Mouse (Mus musculus) hindbrain, embryonic 15.5 days (tissue): ENCODE results near the gene Rmi1. TPM values are rescaled to one million over a fixed set of nuclear protein-coding genes. Genes with fewer than 3 reads are reported as not detected.
A peak's percentile ranks its signal among the peaks of the same experiment; 100 is the strongest.
"Not testable (repeated sequence)": the region's sequence is repeated elsewhere in the genome, so short reads cannot be mapped to it uniquely, and the experiment has no call there.

Experiments
- ATAC-seq: fragments of 200-750 bp; cut with Nextera tagmentation; 2 replicates; pipeline ENCODE4 v1.8.0; 2017; ENCODE audit warnings: low read depth, moderate number of reproducible peaks, moderate TSS enrichment; ENCODE audit not compliant: low FRiP score
- H3K27ac ChIP-seq: fragments of 300-500 bp; sonication (generic); replicated peaks from 2 replicates; pipeline ENCODE4 v1.5.1; 2015; ENCODE audit warnings: mild to moderate bottlenecking, inconsistent platforms
- H3K27me3 ChIP-seq: fragments of 300-500 bp; sonication (generic); 2 replicates; pipeline ENCODE4 v1.6.1; 2015; ENCODE audit warnings: control low read depth, inconsistent platforms
- H3K36me3 ChIP-seq: fragments of 300-500 bp; sonication (generic); 2 replicates; pipeline ENCODE4 v1.6.1; 2015; ENCODE audit warnings: control low read depth, inconsistent platforms
- H3K4me1 ChIP-seq: fragments of 300-500 bp; sonication (generic); replicated peaks from 2 replicates; pipeline ENCODE4 v1.6.1; 2015; ENCODE audit warnings: control low read depth, inconsistent platforms
- H3K4me2 ChIP-seq: fragments of 300-500 bp; sonication (generic); 2 replicates; pipeline ENCODE4 v1.6.1; 2015; ENCODE audit warnings: moderate library complexity, mild to moderate bottlenecking, inconsistent platforms
- H3K4me3 ChIP-seq: fragments of 300-500 bp; sonication (generic); 2 replicates; pipeline ENCODE4 v1.5.1; 2015; ENCODE audit warnings: mild to moderate bottlenecking, inconsistent platforms
- H3K9ac ChIP-seq: fragments of 300-500 bp; sonication (generic); 2 replicates; pipeline ENCODE4 v1.6.1; 2015; ENCODE audit warnings: inconsistent platforms
- H3K9me3 ChIP-seq: fragments of 300-500 bp; sonication (generic); 2 replicates; pipeline ENCODE4 v1.6.1; 2016; ENCODE audit warnings: control low read depth, inconsistent platforms
- WGBS: fragments of 180-500 bp; shearing (Covaris S2); methylation state at CpG from one replicate; pipeline ENCODE4 v1.1.7; 2015; 5-methylcytosine and 5-hydroxymethylcytosine counted together
- polyA plus RNA-seq: library from polyadenylated mRNA; unstranded; fragments of >200 nt; fragmentation: Nextera tagmentation; extraction: Ambion mirVana; gene quantifications from 2 replicates; pipeline ENCODE4 v1.2.1, GENCODE M21; 2015

Gene Rmi1
- polyA plus RNA-seq: 21.8 and 21.9 TPM in 2 replicates

GRCm38 (mm10) chr13:58402003-58402743 lies at the start of gene Rmi1:
TSS of gene Rmi1 (plus strand) at chr13:58402248.
- WGBS: under 1% methylated on average over 91 of the region's 91 CpGs
- ATAC-seq: peak; percentile 97
- Histone ChIP-seq H3K36me3 (peaks cover 16% of the 10 kb centered on the region), H3K4me3 (peak within 1 kb of the TSS; percentile 94), H3K4me1 (peaks cover 19% of the 10 kb centered on the region), H3K27me3 (no peaks in the 10 kb centered on the region), H3K9me3 (no peaks in the 10 kb centered on the region), H3K9ac (peak within 1 kb of the TSS; percentile 100), H3K4me2 (peak within 1 kb of the TSS; percentile 87), H3K27ac (peak within 1 kb of the TSS; percentile 100)

GRCm38 (mm10) chr13:58352996-58353395 lies 49.1 kb upstream of the Rmi1 start:
- no peaks in the 10 kb centered on the region for H3K4me1 ChIP-seq
- no peaks in the 10 kb centered on the region for H3K27me3 ChIP-seq
- no peak overlapping the region for H3K4me2 ChIP-seq
- no peak overlapping the region for H3K4me3 ChIP-seq
- no peak overlapping the region for H3K9ac ChIP-seq
- no peaks in the 10 kb centered on the region for H3K36me3 ChIP-seq
- H3K27ac ChIP-seq: no peak overlapping the region
- ATAC-seq: no peak
- H3K9me3 ChIP-seq: no peaks in the 10 kb centered on the region

GRCm38 (mm10) chr13:58358629-58359303 lies 43.3 kb upstream of the Rmi1 start, which contains the start of gene Kif27:
TSS of gene Kif27 (minus strand) at chr13:58359122.
- under 1% methylated on average over 68 of the region's 85 CpGs for WGBS
- Histone ChIP-seq H3K4me3 (peak within 1 kb of the TSS; percentile 77), H3K4me2 (peak within 1 kb of the TSS; percentile 96), H3K27ac (peak within 1 kb of the TSS; percentile 62), H3K9ac (peak within 1 kb of the TSS; percentile 62), H3K4me1 (0 out of 2 replicates have a peak, but pooled peaks cover 3% of the 10 kb centered on the region), H3K27me3 (no peaks in the 10 kb centered on the region), H3K9me3 (no peaks in the 10 kb centered on the region), H3K36me3 (no peaks in the 10 kb centered on the region)
- ATAC-seq: peak; percentile 98

GRCm38 (mm10) chr13:58359304-58359653 lies 42.8 kb upstream of the Rmi1 start:
- H3K27ac ChIP-seq: peak overlapping the region; percentile 14; the same call in 1 of the 2 replicates

GRCm38 (mm10) chr13:58364353-58365175 lies 37.5 kb upstream of the Rmi1 start:
- no peak overlapping the region for H3K9ac ChIP-seq
- ATAC-seq: no peak
- WGBS: 87% methylated on average over 8 of the region's 8 CpGs

More at GRCm38 (mm10) chr13:58359304-58359653, 42.8 kb upstream of the Rmi1 start:
- H3K27me3 ChIP-seq: no peaks in the 10 kb centered on the region
- 0 out of 2 replicates have a peak overlapping the region, but pooled peaks have one; percentile 19 for H3K9ac ChIP-seq
- peak overlapping the region; percentile 96 for H3K4me2 ChIP-seq
- WGBS: 2% methylated on average over 7 of the region's 7 CpGs
- peak; percentile 88; the same call in 1 of the 2 replicates for ATAC-seq
- no peaks in the 10 kb centered on the region for H3K9me3 ChIP-seq
- peak overlapping the region; percentile 77 for H3K4me3 ChIP-seq
- H3K36me3 ChIP-seq: no peaks in the 10 kb centered on the region
- H3K4me1 ChIP-seq: 0 out of 2 replicates have a peak, but pooled peaks cover 3% of the 10 kb centered on the region

GRCm38 (mm10) chr13:58365179-58365578 lies 36.9 kb upstream of the Rmi1 start:
- not testable (repeated sequence) for H3K27me3 ChIP-seq, H3K9ac ChIP-seq, H3K36me3 ChIP-seq, H3K27ac ChIP-seq, H3K4me2 ChIP-seq, ATAC-seq, H3K4me1 ChIP-seq, H3K4me3 ChIP-seq, H3K9me3 ChIP-seq
- 80% methylated on average over 8 of the region's 8 CpGs for WGBS

More at GRCm38 (mm10) chr13:58364353-58365175, 37.5 kb upstream of the Rmi1 start:
- Histone ChIP-seq H3K27ac (no peak overlapping the region), H3K36me3 (no peaks in the 10 kb centered on the region), H3K27me3 (no peaks in the 10 kb centered on the region), H3K9me3 (no peaks in the 10 kb centered on the region), H3K4me2 (no peak overlapping the region), H3K4me3 (no peak overlapping the region), H3K4me1 (no peaks in the 10 kb centered on the region)

GRCm38 (mm10) chr13:58366373-58366772 lies 35.7 kb upstream of the Rmi1 start:
- H3K4me3 ChIP-seq: no peak overlapping the region
- H3K4me1 ChIP-seq: no peaks in the 10 kb centered on the region
- no peaks in the 10 kb centered on the region for H3K9me3 ChIP-seq
- no peak overlapping the region for H3K27ac ChIP-seq
- H3K27me3 ChIP-seq: no peaks in the 10 kb centered on the region
- ATAC-seq: no peak
- no peak overlapping the region for H3K9ac ChIP-seq
- H3K36me3 ChIP-seq: no peaks in the 10 kb centered on the region
- WGBS: 93% methylated on average over 3 of the region's 3 CpGs
- H3K4me2 ChIP-seq: no peak overlapping the region

- no peak for ATAC-seq
Measured at GRCm38 (mm10) chr13:58367641-58368040, 34.4 kb upstream of the Rmi1 start.

GRCm38 (mm10) chr13:58368835-58369234 lies 33.2 kb upstream of the Rmi1 start:
- no peak overlapping the region for H3K9ac ChIP-seq
- no peak overlapping the region for H3K4me3 ChIP-seq
- ATAC-seq: no peak
- no peaks in the 10 kb centered on the region for H3K27me3 ChIP-seq
- no peaks in the 10 kb centered on the region for H3K36me3 ChIP-seq
- no peaks in the 10 kb centered on the region for H3K9me3 ChIP-seq
- no peak overlapping the region for H3K27ac ChIP-seq
- H3K4me1 ChIP-seq: no peaks in the 10 kb centered on the region
- 79% methylated on average over 4 of the region's 4 CpGs for WGBS
- H3K4me2 ChIP-seq: no peak overlapping the region

More at GRCm38 (mm10) chr13:58367641-58368040, 34.4 kb upstream of the Rmi1 start:
- no peak overlapping the region for H3K4me2 ChIP-seq
- no peaks in the 10 kb centered on the region for H3K4me1 ChIP-seq
- WGBS: 62% methylated on average over 1 of the region's 1 CpGs
- H3K27me3 ChIP-seq: no peaks in the 10 kb centered on the region
- no peak overlapping the region for H3K9ac ChIP-seq
- H3K27ac ChIP-seq: no peak overlapping the region
- H3K36me3 ChIP-seq: no peaks in the 10 kb centered on the region
- H3K9me3 ChIP-seq: no peaks in the 10 kb centered on the region
- no peak overlapping the region for H3K4me3 ChIP-seq

- no peak overlapping the region for H3K9ac ChIP-seq
- 85% methylated on average over 5 of the region's 5 CpGs for WGBS
- no peaks in the 10 kb centered on the region for H3K4me1 ChIP-seq
- H3K4me2 ChIP-seq: no peak overlapping the region
- ATAC-seq: no peak
- no peaks in the 10 kb centered on the region for H3K36me3 ChIP-seq
- no peaks in the 10 kb centered on the region for H3K27me3 ChIP-seq
- H3K9me3 ChIP-seq: no peaks in the 10 kb centered on the region
- no peak overlapping the region for H3K27ac ChIP-seq
- no peak overlapping the region for H3K4me3 ChIP-seq
Measured at GRCm38 (mm10) chr13:58372278-58373152, 29.5 kb upstream of the Rmi1 start.

GRCm38 (mm10) chr13:58373153-58373470 lies 28.9 kb upstream of the Rmi1 start:
- Histone ChIP-seq H3K9ac (no peak overlapping the region), H3K4me1 (no peaks in the 10 kb centered on the region), H3K4me3 (no peak overlapping the region), H3K36me3 (no peaks in the 10 kb centered on the region), H3K27me3 (no peaks in the 10 kb centered on the region), H3K4me2 (no peak overlapping the region), H3K9me3 (no peaks in the 10 kb centered on the region), H3K27ac (no peak overlapping the region)
- ATAC-seq: no peak
- 88% methylated on average over 2 of the region's 2 CpGs for WGBS
